Mouse (Mus musculus): Measurements from ENCODE around the gene Lrrc26.

DNA sequence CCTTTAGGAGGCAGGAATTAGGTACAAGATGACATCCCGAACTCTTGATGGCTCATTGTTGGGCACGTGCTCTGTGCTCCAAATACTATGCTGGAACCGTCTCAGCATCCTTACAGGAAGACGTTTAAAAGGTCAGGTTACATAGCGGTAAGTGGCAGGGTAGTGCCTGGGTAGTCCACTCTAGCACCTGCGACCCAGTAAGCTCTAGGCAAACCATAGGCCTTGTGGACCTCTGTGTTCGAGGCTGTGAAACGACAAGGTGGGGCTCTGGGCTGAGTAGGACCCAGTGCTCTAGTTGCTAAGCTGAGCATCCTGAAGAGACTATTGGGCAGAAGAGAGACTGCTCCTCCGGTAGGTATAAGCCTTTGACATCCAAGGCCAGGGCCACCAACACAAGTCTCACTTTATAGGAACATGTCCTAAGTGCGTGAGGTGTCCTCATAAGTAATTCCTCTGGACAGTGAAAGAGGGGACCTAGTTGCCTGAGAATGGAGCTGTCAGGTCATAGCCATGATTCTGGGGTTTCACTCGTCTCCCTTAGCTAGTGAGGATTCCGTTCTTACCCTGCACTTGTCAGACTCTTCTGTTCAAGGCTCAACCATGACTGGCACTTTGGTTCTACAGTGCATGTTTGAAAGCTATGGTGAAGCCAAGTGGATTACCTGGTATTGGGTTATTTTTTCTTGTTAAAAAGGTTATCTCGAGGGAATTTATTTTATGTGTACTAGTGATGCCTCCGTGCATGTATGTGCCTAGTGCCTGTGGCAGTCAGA is 16.1 kb downstream of the Lrrc26 start:
- TF ChIP-seq CTCF (IDR thresholded peaks at IDR 0.05; ENCODE audit: borderline replicate concordance, insufficient read depth, low read depth, low read length) = no peak
- no peak for TF ChIP-seq POLR2A (IDR thresholded peaks at IDR 0.05; ENCODE audit: borderline replicate concordance, insufficient read depth, low read length)

All from cerebellum, adult 2 months (tissue).